Comparison of ENCODE assay signal across 25 mouse cellular contexts in genomic region chr1:81886940-81887531, GRCm38 (mm10).
DNase-seq lines count a peak whose midpoint lies in the region; ATAC-seq and TF ChIP-seq lines count a peak whose summit lies in the region.
"Had no signal": no experiment of that assay in that cellular context is flagged by ENCODE, and none has a peak within 500 bp of the region (broad histone marks: within the 10 kb centered on the region; RNA-seq: fewer than 3 reads in every experiment).

No protein-coding gene starts in this region.

- no peak overlapping the region for H3K27ac ChIP-seq in heart, embryonic 12.5 days (ENCODE audit: poor library complexity, severe bottlenecking)
- H3K27ac ChIP-seq in limb, embryonic 14.5 days (replicated peaks; ENCODE audit: low read depth, low read length) = no peak overlapping the region
- H3K27ac ChIP-seq in limb, embryonic 10.5 days = no peak overlapping the region
- H3K27ac ChIP-seq: embryonic facial prominence, embryonic 15.5 days; forebrain, embryonic 12.5 days; limb, embryonic 12.5 days; liver, embryonic 12.5 days; midbrain, embryonic 12.5 days; neural tube, embryonic 13.5 days had no signal

- H3K27me3 ChIP-seq in heart, embryonic 12.5 days (replicated peaks) = no peaks in the 10 kb centered on the region
- no peaks in the 10 kb centered on the region for H3K27me3 ChIP-seq in limb, embryonic 14.5 days (ENCODE audit: control insufficient read depth, insufficient read depth, low read length)
- H3K27me3 ChIP-seq in limb, embryonic 10.5 days (ENCODE audit: low read depth, poor library complexity, severe bottlenecking) = no peaks in the 10 kb centered on the region
- H3K27me3 ChIP-seq: embryonic facial prominence, embryonic 15.5 days; forebrain, embryonic 12.5 days; limb, embryonic 12.5 days; liver, embryonic 12.5 days; megakaryocyte, embryonic 14.5 days; midbrain, embryonic 12.5 days; neural tube, embryonic 13.5 days had no signal

- 62% methylated on average over 1 of the region's 1 CpGs for WGBS in heart, embryonic 12.5 days
- 76% methylated on average over 1 of the region's 1 CpGs for WGBS in limb, embryonic 14.5 days
- 95% methylated on average over 1 of the region's 1 CpGs for WGBS in limb, embryonic 10.5 days

- H3K9me3 ChIP-seq in heart, embryonic 12.5 days (replicated peaks) = no peaks in the 10 kb centered on the region
- no peaks in the 10 kb centered on the region for H3K9me3 ChIP-seq in limb, embryonic 14.5 days (ENCODE audit: control insufficient read depth, low read length)
- H3K9me3 ChIP-seq in limb, embryonic 10.5 days (replicated peaks) = no peaks in the 10 kb centered on the region
- H3K9me3 ChIP-seq: embryonic facial prominence, embryonic 15.5 days; forebrain, embryonic 12.5 days; limb, embryonic 12.5 days; liver, embryonic 12.5 days; midbrain, embryonic 12.5 days; neural tube, embryonic 13.5 days had no signal

- H3K4me3 ChIP-seq in heart, embryonic 12.5 days = no peak overlapping the region
- H3K4me3 ChIP-seq in limb, embryonic 14.5 days (replicated peaks; ENCODE audit: low read length) = no peak overlapping the region
- H3K4me3 ChIP-seq in limb, embryonic 10.5 days = no peak overlapping the region
- H3K4me3 ChIP-seq: embryonic facial prominence, embryonic 15.5 days; forebrain, embryonic 12.5 days; limb, embryonic 12.5 days; liver, embryonic 12.5 days; megakaryocyte, embryonic 14.5 days; midbrain, embryonic 12.5 days; neural tube, embryonic 13.5 days had no signal

- ATAC-seq in heart, embryonic 12.5 days (ENCODE audit: insufficient number of reproducible peaks, low FRiP score) = no peak
- 0 out of 2 replicates have a peak, but pooled peaks have one; percentile 26 for ATAC-seq in limb, embryonic 14.5 days (ENCODE audit: low FRiP score, low read depth)
- ATAC-seq: CD4-positive, CD25-positive, alpha-beta regulatory T cell, adult 4 months; forebrain, postnatal 0 days; hindbrain, embryonic 16.5 days; liver, embryonic 12.5 days; liver, postnatal 0 days had no signal

- H3K9ac ChIP-seq in heart, embryonic 12.5 days = no peak overlapping the region
- H3K9ac ChIP-seq in limb, embryonic 14.5 days (ENCODE audit: low read depth, low read length, severe bottlenecking) = no peak overlapping the region
- H3K9ac ChIP-seq: embryonic facial prominence, embryonic 15.5 days; forebrain, embryonic 12.5 days; forebrain, postnatal 0 days; limb, embryonic 12.5 days; liver, embryonic 12.5 days; liver, postnatal 0 days; midbrain, embryonic 12.5 days; neural tube, embryonic 13.5 days had no signal

- no peak for TF ChIP-seq POLR2A in limb, embryonic 14.5 days (IDR thresholded peaks at IDR 0.05; ENCODE audit: borderline replicate concordance, extremely low read depth, insufficient read depth, insufficient read length)

- H3K4me1 ChIP-seq in heart, embryonic 12.5 days (replicated peaks) = no peaks in the 10 kb centered on the region
- H3K4me1 ChIP-seq in limb, embryonic 14.5 days (ENCODE audit: control insufficient read depth, insufficient read depth, low read length) = no peaks in the 10 kb centered on the region
- no peaks in the 10 kb centered on the region for H3K4me1 ChIP-seq in limb, embryonic 10.5 days
- H3K4me1 ChIP-seq: embryonic facial prominence, embryonic 15.5 days; forebrain, embryonic 12.5 days; limb, embryonic 12.5 days; liver, embryonic 12.5 days; megakaryocyte, embryonic 14.5 days; midbrain, embryonic 12.5 days; neural tube, embryonic 13.5 days had no signal

- H3K36me3 ChIP-seq in heart, embryonic 12.5 days = no peaks in the 10 kb centered on the region
- H3K36me3 ChIP-seq in limb, embryonic 14.5 days (ENCODE audit: control insufficient read depth, insufficient read depth, low read length) = no peaks in the 10 kb centered on the region
- no peaks in the 10 kb centered on the region for H3K36me3 ChIP-seq in limb, embryonic 10.5 days
- H3K36me3 ChIP-seq: embryonic facial prominence, embryonic 15.5 days; forebrain, embryonic 12.5 days; limb, embryonic 12.5 days; liver, embryonic 12.5 days; midbrain, embryonic 12.5 days; neural tube, embryonic 13.5 days had no signal

- intact Hi-C loops in heart, postnatal 14 days (cut with DNase I) = no loop called here

- no peak overlapping the region for H3K4me2 ChIP-seq in heart, embryonic 12.5 days
- H3K4me2 ChIP-seq in limb, embryonic 14.5 days (replicated peaks; ENCODE audit: low read depth, low read length, severe bottlenecking) = no peak overlapping the region
- H3K4me2 ChIP-seq: embryonic facial prominence, embryonic 15.5 days; forebrain, embryonic 12.5 days; limb, embryonic 12.5 days; liver, embryonic 12.5 days; midbrain, embryonic 12.5 days; neural tube, embryonic 13.5 days had no signal

- peak; percentile 21 to 44 for DNase-seq in heart, adult 9 months (ENCODE audit: low spot score in 2 of 2)
- DNase-seq in limb, embryonic 14.5 days (ENCODE audit: low spot score) = peak; percentile 56
- no peak for DNase-seq in limb, embryonic 10.5 days (ENCODE audit: low spot score)
- DNase-seq in brain, adult 2 months (ENCODE audit: low read depth, low spot score) = peak; percentile 5
- DNase-seq in heart, postnatal 14 days = peak; percentile 10 to 32
- DNase-seq in thymus, postnatal 10 days (ENCODE audit: low spot score in 2 of 2) = no peak
- DNase-seq: adrenal gland, postnatal 25 days; cerebellum, adult 18-20 months; cerebellum, postnatal 10 days; forebrain, postnatal 0 days; kidney, adult 2 months; kidney, postnatal 36 days; liver, postnatal 0 days; lung, postnatal 36 days; thymus, postnatal 25 days had no signal

Comparison
In these comparisons a context has a peak if more than half of its experiments do, and no peak if none do; other contexts are left out.
1. DNase-seq: peak in heart, adult 9 months (2 of 2), limb, embryonic 14.5 days (single experiment), brain, adult 2 months (single experiment) and heart, postnatal 14 days (2 of 2); none in limb, embryonic 10.5 days (single experiment) and thymus, postnatal 10 days (0 of 2).